Mouse (Mus musculus): ENCODE data around the gene Plac9a. TPM values are rescaled to one million over a fixed set of nuclear protein-coding genes. Genes with fewer than 3 reads are reported as not detected.
"Not testable (repeated sequence)": the region's sequence is repeated elsewhere in the genome, so short reads cannot be mapped to it uniquely, and the experiment has no call there.

The Plac9a gene
- total RNA-seq (2014; rRNA removed) (2.0 TPM in 1 of 2 replicates, not detected in the other), polyA plus RNA-seq (2015; fragmentation: Nextera tagmentation; extraction: Ambion mirVana) (0.41 TPM in 1 of 2 replicates, not detected in the other)

GRCm38 (mm10) chr14:25903000-25903399 is at the start of gene Plac9a:
Gene Plac9a, minus strand, starts transcription at chr14:25903100.
- not testable (repeated sequence) for H3K27me3 ChIP-seq (ENCODE audit: insufficient read depth, low read length); ATAC-seq; H3K9me3 ChIP-seq (ENCODE audit: low read length); H3K4me1 ChIP-seq (ENCODE audit: insufficient read depth, low read length); H3K9ac ChIP-seq (replicated peaks; ENCODE audit: low read length); H3K4me3 ChIP-seq (ENCODE audit: low read length); DNase-seq (ENCODE audit: low spot score); H3K36me3 ChIP-seq (ENCODE audit: insufficient read depth, low read length); H3K4me2 ChIP-seq (ENCODE audit: low read depth, low read length); H3K27ac ChIP-seq
- WGBS: no CpG with 5 or more reads among the region's 10 CpGs

DNA sequence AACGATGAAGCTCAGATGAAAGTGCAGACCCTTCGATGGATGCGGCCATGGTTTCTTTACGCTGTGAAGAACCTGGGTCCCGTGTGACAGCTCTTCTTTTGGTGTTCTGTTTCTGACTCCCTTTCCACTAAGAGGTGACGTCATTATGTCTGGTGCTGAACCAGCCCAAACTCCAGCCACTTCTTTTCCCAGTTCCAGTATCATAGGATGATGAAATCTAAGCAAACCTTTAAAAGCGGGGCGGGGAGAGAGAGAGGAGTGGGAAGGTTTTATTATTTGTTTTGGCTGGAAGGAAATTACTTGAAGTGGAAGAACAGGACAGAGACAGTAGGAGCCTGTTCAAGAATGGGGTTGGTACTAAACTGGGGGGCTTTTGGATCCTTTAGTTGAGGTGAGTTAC is 35.1 kb upstream of the Plac9a start, which contains the start of gene Cphx1:
Gene Cphx1 (plus strand): TSS at position 301 of the 400 bp plus-strand sequence.
- DNase-seq (ENCODE audit: low spot score); H3K27ac ChIP-seq; H3K4me1 ChIP-seq (ENCODE audit: insufficient read depth, low read length); H3K9me3 ChIP-seq (ENCODE audit: low read length); ATAC-seq; H3K9ac ChIP-seq (replicated peaks; ENCODE audit: low read length); H3K27me3 ChIP-seq (ENCODE audit: insufficient read depth, low read length); H3K4me2 ChIP-seq (ENCODE audit: low read depth, low read length); H3K36me3 ChIP-seq (ENCODE audit: insufficient read depth, low read length); H3K4me3 ChIP-seq (ENCODE audit: low read length): not testable (repeated sequence)
- no CpG with 5 or more reads among the region's 8 CpGs for WGBS

- H3K9ac ChIP-seq (replicated peaks; ENCODE audit: low read length); H3K27me3 ChIP-seq (ENCODE audit: insufficient read depth, low read length); H3K4me2 ChIP-seq (ENCODE audit: low read depth, low read length); H3K9me3 ChIP-seq (ENCODE audit: low read length); H3K36me3 ChIP-seq (ENCODE audit: insufficient read depth, low read length); DNase-seq (ENCODE audit: low spot score); ATAC-seq; H3K27ac ChIP-seq; H3K4me1 ChIP-seq (ENCODE audit: insufficient read depth, low read length); H3K4me3 ChIP-seq (ENCODE audit: low read length): not testable (repeated sequence)
- no CpG with 5 or more reads among the region's 5 CpGs for WGBS
These were observed 34.1 kb upstream of the Plac9a start for GRCm38 (mm10) chr14:25936867-25937630.

GRCm38 (mm10) chr14:25927562-25927881 is 24.6 kb upstream of the Plac9a start, which contains the start of gene Tmem254a:
Gene Tmem254a, minus strand, starts transcription at chr14:25927672.
- no CpG with 5 or more reads among the region's 10 CpGs for WGBS

DNA sequence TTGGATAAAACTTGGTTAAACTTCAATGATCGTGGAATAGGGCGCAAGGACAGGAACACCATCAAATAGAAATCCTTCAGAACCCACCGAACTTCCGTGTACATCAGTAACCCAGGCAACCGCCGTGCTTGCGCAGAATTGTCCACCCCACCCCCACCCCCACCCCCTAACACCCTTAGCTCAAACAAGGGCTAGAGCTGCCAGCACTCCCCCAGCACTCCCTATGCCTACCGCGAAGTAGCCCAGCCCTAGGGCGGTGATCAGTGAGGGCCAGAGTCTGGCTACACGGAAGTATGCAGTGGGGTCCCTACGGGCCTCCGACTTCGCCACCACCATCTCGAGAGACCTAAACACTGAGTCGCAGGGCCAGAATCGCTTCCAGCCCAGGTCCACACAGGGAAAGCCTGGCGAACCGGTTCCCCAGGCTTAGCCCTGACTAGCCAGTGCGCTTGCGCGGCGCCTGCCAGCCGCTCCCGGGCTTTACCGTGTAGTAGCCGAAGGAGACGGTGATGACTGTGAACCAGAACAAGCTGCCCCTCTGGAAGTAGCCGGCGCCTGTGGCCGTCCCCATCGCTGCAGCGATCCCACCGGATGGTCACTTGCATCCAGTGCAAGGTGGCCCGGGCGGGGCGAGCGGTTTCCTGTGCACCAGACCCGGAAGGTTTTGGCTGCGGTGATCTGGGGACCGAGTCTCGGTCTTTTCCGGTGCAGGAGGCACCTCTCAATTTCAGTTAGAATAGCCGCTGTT is 24.1 kb upstream of the Plac9a start:
- H3K9me3 ChIP-seq (ENCODE audit: low read length); H3K36me3 ChIP-seq (ENCODE audit: insufficient read depth, low read length); H3K9ac ChIP-seq (replicated peaks; ENCODE audit: low read length); H3K4me1 ChIP-seq (ENCODE audit: insufficient read depth, low read length); H3K27ac ChIP-seq; H3K4me2 ChIP-seq (ENCODE audit: low read depth, low read length); H3K27me3 ChIP-seq (ENCODE audit: insufficient read depth, low read length); H3K4me3 ChIP-seq (ENCODE audit: low read length); DNase-seq (ENCODE audit: low spot score): not testable (repeated sequence)
- ATAC-seq: peak; percentile 94
- WGBS: no CpG with 5 or more reads among the region's 44 CpGs

More at GRCm38 (mm10) chr14:25927562-25927881, 24.6 kb upstream of the Plac9a start, which contains the start of gene Tmem254a:
- not testable (repeated sequence) for H3K36me3 ChIP-seq (ENCODE audit: insufficient read depth, low read length); DNase-seq (ENCODE audit: low spot score); H3K4me3 ChIP-seq (ENCODE audit: low read length); H3K27ac ChIP-seq; H3K4me1 ChIP-seq (ENCODE audit: insufficient read depth, low read length); H3K9me3 ChIP-seq (ENCODE audit: low read length); H3K9ac ChIP-seq (replicated peaks; ENCODE audit: low read length); H3K27me3 ChIP-seq (ENCODE audit: insufficient read depth, low read length); H3K4me2 ChIP-seq (ENCODE audit: low read depth, low read length)
- ATAC-seq: peak; percentile 90

- H3K9me3 ChIP-seq (ENCODE audit: low read length); ATAC-seq; H3K4me3 ChIP-seq (ENCODE audit: low read length); H3K9ac ChIP-seq (replicated peaks; ENCODE audit: low read length); H3K4me2 ChIP-seq (ENCODE audit: low read depth, low read length); H3K4me1 ChIP-seq (ENCODE audit: insufficient read depth, low read length); H3K36me3 ChIP-seq (ENCODE audit: insufficient read depth, low read length); H3K27me3 ChIP-seq (ENCODE audit: insufficient read depth, low read length); H3K27ac ChIP-seq; DNase-seq (ENCODE audit: low spot score): not testable (repeated sequence)
- WGBS: no CpG with 5 or more reads among the region's 5 CpGs
These were observed 15.7 kb upstream of the Plac9a start for GRCm38 (mm10) chr14:25918427-25919170.

GRCm38 (mm10) chr14:25908976-25909375 is 6.1 kb upstream of the Plac9a start:
- not testable (repeated sequence) for DNase-seq (ENCODE audit: low spot score); H3K9ac ChIP-seq (replicated peaks; ENCODE audit: low read length); H3K9me3 ChIP-seq (ENCODE audit: low read length); ATAC-seq; H3K27me3 ChIP-seq (ENCODE audit: insufficient read depth, low read length); H3K36me3 ChIP-seq (ENCODE audit: insufficient read depth, low read length); H3K27ac ChIP-seq; H3K4me2 ChIP-seq (ENCODE audit: low read depth, low read length); H3K4me1 ChIP-seq (ENCODE audit: insufficient read depth, low read length); H3K4me3 ChIP-seq (ENCODE audit: low read length)
- WGBS: no CpG with 5 or more reads among the region's 8 CpGs

DNA sequence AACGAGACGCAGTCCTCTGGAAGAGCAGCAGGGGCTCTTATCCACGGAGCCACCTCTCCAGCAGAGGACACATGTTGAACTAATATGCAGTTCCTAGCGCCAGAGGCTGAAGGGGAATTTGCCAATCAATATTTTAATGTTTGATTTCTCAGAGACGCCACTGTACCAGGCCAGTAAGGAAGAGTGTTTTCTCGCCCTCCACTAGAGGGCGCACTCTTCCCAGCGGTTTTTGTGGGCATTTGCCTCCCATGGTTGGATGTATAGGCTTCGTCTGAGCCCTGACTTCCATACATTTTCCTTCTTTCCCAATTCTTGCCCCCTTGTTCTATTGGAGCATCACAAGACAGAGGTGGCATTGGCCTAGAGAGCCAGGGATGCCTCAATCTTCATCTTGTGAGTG is 4.4 kb upstream of the Plac9a start:
- no CpG with 5 or more reads among the region's 9 CpGs for WGBS
- not testable (repeated sequence) for H3K4me2 ChIP-seq (ENCODE audit: low read depth, low read length); H3K9ac ChIP-seq (replicated peaks; ENCODE audit: low read length); H3K27ac ChIP-seq; H3K9me3 ChIP-seq (ENCODE audit: low read length); DNase-seq (ENCODE audit: low spot score); H3K4me1 ChIP-seq (ENCODE audit: insufficient read depth, low read length); H3K4me3 ChIP-seq (ENCODE audit: low read length); H3K36me3 ChIP-seq (ENCODE audit: insufficient read depth, low read length); H3K27me3 ChIP-seq (ENCODE audit: insufficient read depth, low read length); ATAC-seq

- ATAC-seq: peak; percentile 29; the same call in 1 of the 2 replicates
- H3K36me3 ChIP-seq (ENCODE audit: insufficient read depth, low read length); H3K9me3 ChIP-seq (ENCODE audit: low read length); H3K4me2 ChIP-seq (ENCODE audit: low read depth, low read length); H3K9ac ChIP-seq (replicated peaks; ENCODE audit: low read length); H3K4me1 ChIP-seq (ENCODE audit: insufficient read depth, low read length); H3K4me3 ChIP-seq (ENCODE audit: low read length); H3K27ac ChIP-seq; DNase-seq (ENCODE audit: low spot score); H3K27me3 ChIP-seq (ENCODE audit: insufficient read depth, low read length): not testable (repeated sequence)
- WGBS: 27% methylated on average over 1 of the region's 5 CpGs
These were observed 2.3 kb upstream of the Plac9a start for GRCm38 (mm10) chr14:25905243-25905642.
